Mouse (Mus musculus): Measurements from ENCODE around the gene Cog5. TPM values are rescaled to one million over a fixed set of nuclear protein-coding genes. Genes with fewer than 3 reads are reported as not detected.

The Cog5 gene
- total and polyA plus RNA-seq, 2 experiments from 2014 or later: 18.4 to 46.9 TPM

GRCm38 (mm10) chr12:31719586-31720275, 65.1 kb downstream of the Cog5 start:
- Histone ChIP-seq H3K4me3 (ENCODE audit: low read length) (no peak overlapping the region), H3K9ac (replicated peaks; ENCODE audit: low read length) (no peak overlapping the region), H3K27me3 (ENCODE audit: insufficient read depth, low read length) (no peaks in the 10 kb centered on the region), H3K9me3 (ENCODE audit: low read length) (no peaks in the 10 kb centered on the region), H3K27ac (no peak overlapping the region), H3K36me3 (ENCODE audit: insufficient read depth, low read length) (no peaks in the 10 kb centered on the region), H3K4me2 (ENCODE audit: low read depth, low read length) (no peak overlapping the region), H3K4me1 (ENCODE audit: insufficient read depth, low read length) (no peaks in the 10 kb centered on the region)
- peak; percentile 67 for TF ChIP-seq CTCF (IDR thresholded peaks at IDR 0.05; ENCODE audit: low read depth)
- WGBS: 95% methylated on average over 1 of the region's 1 CpGs
- DNase-seq (ENCODE audit: low spot score) (peak; percentile 21), ATAC-seq (no peak)

GRCm38 (mm10) chr12:31724576-31724975, 69.9 kb downstream of the Cog5 start:
- 93% methylated on average over 3 of the region's 3 CpGs for WGBS
- no peaks in the 10 kb centered on the region for H3K36me3 ChIP-seq (ENCODE audit: insufficient read depth, low read length)
- ATAC-seq: no peak
- no peak overlapping the region for H3K27ac ChIP-seq
- no peaks in the 10 kb centered on the region for H3K4me1 ChIP-seq (ENCODE audit: insufficient read depth, low read length)
- TF ChIP-seq CTCF (IDR thresholded peaks at IDR 0.05; ENCODE audit: low read depth): no peak
- no peaks in the 10 kb centered on the region for H3K27me3 ChIP-seq (ENCODE audit: insufficient read depth, low read length)
- no peak overlapping the region for H3K4me2 ChIP-seq (ENCODE audit: low read depth, low read length)
- no peak for DNase-seq (ENCODE audit: low spot score)
- H3K9me3 ChIP-seq (ENCODE audit: low read length): no peaks in the 10 kb centered on the region
- H3K4me3 ChIP-seq (ENCODE audit: low read length): no peak overlapping the region
- H3K9ac ChIP-seq (replicated peaks; ENCODE audit: low read length): no peak overlapping the region

- 87% methylated on average over 12 of the region's 12 CpGs for WGBS
- H3K9ac ChIP-seq (replicated peaks; ENCODE audit: low read length): no peak overlapping the region
- H3K4me1 ChIP-seq (ENCODE audit: insufficient read depth, low read length): no peaks in the 10 kb centered on the region
- DNase-seq (ENCODE audit: low spot score) (no peak), ATAC-seq (no peak)
- H3K4me2 ChIP-seq (ENCODE audit: low read depth, low read length): no peak overlapping the region
- H3K9me3 ChIP-seq (ENCODE audit: low read length): no peaks in the 10 kb centered on the region
- no peaks in the 10 kb centered on the region for H3K36me3 ChIP-seq (ENCODE audit: insufficient read depth, low read length)
- H3K4me3 ChIP-seq (ENCODE audit: low read length): no peak overlapping the region
- H3K27ac ChIP-seq: no peak overlapping the region
- no peak for TF ChIP-seq CTCF (IDR thresholded peaks at IDR 0.05; ENCODE audit: low read depth)
- no peaks in the 10 kb centered on the region for H3K27me3 ChIP-seq (ENCODE audit: insufficient read depth, low read length)
Observed at GRCm38 (mm10) chr12:31725511-31726275, 71.0 kb downstream of the Cog5 start.

- 48% methylated on average over 1 of the region's 1 CpGs for WGBS
Observed at GRCm38 (mm10) chr12:31726707-31727106, 72.0 kb downstream of the Cog5 start.

GRCm38 (mm10) chr12:31730126-31730525, 75.5 kb downstream of the Cog5 start:
- H3K27ac ChIP-seq: no peak overlapping the region
- no peak overlapping the region for H3K9ac ChIP-seq (replicated peaks; ENCODE audit: low read length)
- H3K27me3 ChIP-seq (ENCODE audit: insufficient read depth, low read length): no peaks in the 10 kb centered on the region
- WGBS: 90% methylated on average over 1 of the region's 1 CpGs
- no peaks in the 10 kb centered on the region for H3K4me1 ChIP-seq (ENCODE audit: insufficient read depth, low read length)
- ATAC-seq (no peak), DNase-seq (ENCODE audit: low spot score) (no peak)
- H3K36me3 ChIP-seq (ENCODE audit: insufficient read depth, low read length): no peaks in the 10 kb centered on the region
- no peak overlapping the region for H3K4me3 ChIP-seq (ENCODE audit: low read length)
- no peaks in the 10 kb centered on the region for H3K9me3 ChIP-seq (ENCODE audit: low read length)
- H3K4me2 ChIP-seq (ENCODE audit: low read depth, low read length): no peak overlapping the region
- TF ChIP-seq CTCF (IDR thresholded peaks at IDR 0.05; ENCODE audit: low read depth): no peak

More at GRCm38 (mm10) chr12:31726707-31727106, 72.0 kb downstream of the Cog5 start:
- no peak overlapping the region for H3K4me2 ChIP-seq (ENCODE audit: low read depth, low read length)
- no peaks in the 10 kb centered on the region for H3K36me3 ChIP-seq (ENCODE audit: insufficient read depth, low read length)
- no peaks in the 10 kb centered on the region for H3K9me3 ChIP-seq (ENCODE audit: low read length)
- no peaks in the 10 kb centered on the region for H3K27me3 ChIP-seq (ENCODE audit: insufficient read depth, low read length)
- no peak for DNase-seq (ENCODE audit: low spot score)
- no peaks in the 10 kb centered on the region for H3K4me1 ChIP-seq (ENCODE audit: insufficient read depth, low read length)
- H3K27ac ChIP-seq: no peak overlapping the region
- H3K4me3 ChIP-seq (ENCODE audit: low read length): no peak overlapping the region
- no peak overlapping the region for H3K9ac ChIP-seq (replicated peaks; ENCODE audit: low read length)
- no peak for ATAC-seq
- TF ChIP-seq CTCF (IDR thresholded peaks at IDR 0.05; ENCODE audit: low read depth): no peak

- Histone ChIP-seq H3K27me3 (ENCODE audit: insufficient read depth, low read length) (no peaks in the 10 kb centered on the region), H3K9ac (replicated peaks; ENCODE audit: low read length) (no peak overlapping the region), H3K4me1 (ENCODE audit: insufficient read depth, low read length) (no peaks in the 10 kb centered on the region), H3K4me3 (ENCODE audit: low read length) (no peak overlapping the region), H3K4me2 (ENCODE audit: low read depth, low read length) (no peak overlapping the region), H3K9me3 (ENCODE audit: low read length) (no peaks in the 10 kb centered on the region), H3K27ac (no peak overlapping the region), H3K36me3 (ENCODE audit: insufficient read depth, low read length) (no peaks in the 10 kb centered on the region)
- ATAC-seq: no peak
- WGBS: 91% methylated on average over 2 of the region's 2 CpGs
- DNase-seq (ENCODE audit: low spot score): no peak
- no peak for TF ChIP-seq CTCF (IDR thresholded peaks at IDR 0.05; ENCODE audit: low read depth)
Observed at GRCm38 (mm10) chr12:31734616-31735015, 79.9 kb downstream of the Cog5 start.

- Histone ChIP-seq H3K9me3 (ENCODE audit: low read length) (no peaks in the 10 kb centered on the region), H3K36me3 (ENCODE audit: insufficient read depth, low read length) (no peaks in the 10 kb centered on the region), H3K4me1 (ENCODE audit: insufficient read depth, low read length) (no peaks in the 10 kb centered on the region), H3K9ac (replicated peaks; ENCODE audit: low read length) (no peak overlapping the region), H3K4me3 (ENCODE audit: low read length) (no peak overlapping the region), H3K27me3 (ENCODE audit: insufficient read depth, low read length) (no peaks in the 10 kb centered on the region), H3K27ac (no peak overlapping the region), H3K4me2 (ENCODE audit: low read depth, low read length) (no peak overlapping the region)
- no peak for ATAC-seq
- TF ChIP-seq CTCF (IDR thresholded peaks at IDR 0.05; ENCODE audit: low read depth): no peak
- no peak for DNase-seq (ENCODE audit: low spot score)
- WGBS: 88% methylated on average over 8 of the region's 8 CpGs
Observed at GRCm38 (mm10) chr12:31747301-31747700, 92.6 kb downstream of the Cog5 start.

Data from hindbrain, postnatal 0 days (tissue).